Comparison of ENCODE assay signal across 16 mouse cellular contexts in genomic region chr12:49968072-49968471, GRCm38 (mm10).
"Had no signal": no experiment of that assay in that cellular context is flagged by ENCODE, and none has a peak within 500 bp of the region (broad histone marks: within the 10 kb centered on the region; RNA-seq: fewer than 3 reads in every experiment).

No protein-coding gene starts in this region.

- H3K27me3 ChIP-seq: kidney, embryonic 15.5 days; limb, embryonic 12.5 days; liver, embryonic 13.5 days; lung, embryonic 15.5 days; stomach, embryonic 15.5 days had no signal

- H3K9me3 ChIP-seq: kidney, embryonic 15.5 days; limb, embryonic 12.5 days; liver, embryonic 13.5 days; lung, embryonic 15.5 days; midbrain, embryonic 12.5 days; neural tube, embryonic 15.5 days; stomach, embryonic 15.5 days had no signal

- DNase-seq: kidney, postnatal 14 days; layer of hippocampus, adult 9-11 months; layer of hippocampus, postnatal 36 days; liver; liver, embryonic 13.5 days; liver, postnatal 0 days; right cerebral cortex, adult 18-20 months; right cerebral cortex, postnatal 4 days; thymus, adult 2 months; thymus, postnatal 25 days had no signal

- H3K36me3 ChIP-seq: kidney, embryonic 15.5 days; limb, embryonic 12.5 days; liver, embryonic 13.5 days; lung, embryonic 15.5 days; midbrain, embryonic 12.5 days; neural tube, embryonic 15.5 days; stomach, embryonic 15.5 days had no signal

- H3K27ac ChIP-seq: kidney, embryonic 15.5 days; limb, embryonic 12.5 days; liver, embryonic 13.5 days; lung, embryonic 15.5 days; midbrain, embryonic 12.5 days; neural tube, embryonic 15.5 days; stomach, embryonic 15.5 days had no signal

- H3K4me1 ChIP-seq: kidney, embryonic 15.5 days; limb, embryonic 12.5 days; liver, embryonic 13.5 days; lung, embryonic 15.5 days; midbrain, embryonic 12.5 days; neural tube, embryonic 15.5 days; stomach, embryonic 15.5 days had no signal

- H3K4me2 ChIP-seq: kidney, embryonic 15.5 days; limb, embryonic 12.5 days; liver, embryonic 13.5 days; lung, embryonic 15.5 days; midbrain, embryonic 12.5 days; neural tube, embryonic 15.5 days; stomach, embryonic 15.5 days had no signal

- H3K4me3 ChIP-seq: kidney, embryonic 15.5 days; limb, embryonic 12.5 days; liver, embryonic 13.5 days; lung, embryonic 15.5 days; midbrain, embryonic 12.5 days; neural tube, embryonic 15.5 days; stomach, embryonic 15.5 days had no signal

- H3K9ac ChIP-seq: kidney, embryonic 15.5 days; limb, embryonic 12.5 days; liver, embryonic 13.5 days; liver, postnatal 0 days; lung, embryonic 15.5 days; midbrain, embryonic 12.5 days; neural tube, embryonic 15.5 days; stomach, embryonic 15.5 days had no signal

- ATAC-seq: liver, postnatal 0 days had no signal
